Mouse (Mus musculus) small intestine, adult 2 months (tissue): ENCODE results near the gene Tbck. TPM values are rescaled to one million over a fixed set of nuclear protein-coding genes. Genes with fewer than 3 reads are reported as not detected.

Experiments
- H3K27ac ChIP-seq: fragments of 200-500 bp; 2 replicates; pipeline ENCODE4 v1.5.1; 2012; ENCODE audit warnings: low read depth, low read length, control low read depth, inconsistent platforms; ENCODE audit not compliant: insufficient read depth
- H3K27me3 ChIP-seq: fragments of 200-500 bp; 2 replicates; pipeline ENCODE4 v1.6.1; 2012; ENCODE audit warnings: mild to moderate bottlenecking, moderate library complexity, low read length, inconsistent platforms; ENCODE audit not compliant: control insufficient read depth, insufficient read depth
- H3K36me3 ChIP-seq: fragments of 200-500 bp; 2 replicates; pipeline ENCODE4 v1.6.1; 2012; ENCODE audit warnings: mild to moderate bottlenecking, low read length, control low read depth, inconsistent platforms; ENCODE audit not compliant: control insufficient read depth, insufficient read depth
- H3K4me1 ChIP-seq: fragments of 200-500 bp; 2 replicates; pipeline ENCODE4 v1.6.1; 2012; ENCODE audit warnings: low read length, inconsistent platforms, mixed read lengths; ENCODE audit not compliant: control insufficient read depth, insufficient read depth, insufficient read length
- H3K4me3 ChIP-seq: fragments of 200-500 bp; 2 replicates; pipeline ENCODE4 v1.5.1; 2012; ENCODE audit warnings: low read depth, mild to moderate bottlenecking, control low read depth, inconsistent platforms, low read length, moderate library complexity
- CTCF ChIP-seq: fragments of 200-500 bp; IDR thresholded peaks from 2 replicates; pipeline ENCODE4 v1.5.1; 2012; ENCODE audit warnings: low read depth, mild to moderate bottlenecking, control low read depth, inconsistent platforms, low read length, moderate library complexity, mixed read lengths; ENCODE audit not compliant: insufficient replicate concordance, insufficient read length; ENCODE audit errors: extremely low read depth
- POLR2A ChIP-seq: fragments of 200-500 bp; IDR thresholded peaks from 2 replicates; pipeline ENCODE4 v1.6.1; 2012; ENCODE audit warnings: low read depth, mild to moderate bottlenecking, control low read depth, inconsistent platforms, low read length, moderate library complexity
- WGBS: fragments of 180-500 bp; shearing (Covaris S2); methylation state at CpG from one replicate; pipeline ENCODE4 v1.1.7; 2018; 5-methylcytosine and 5-hydroxymethylcytosine counted together
- polyA plus RNA-seq: library from polyadenylated mRNA; depleted of rRNA; stranded (reverse); fragments of >200 nt; gene quantifications from 2 replicates; pipeline ENCODE4 v1.2.3, GENCODE M21; 2012

Tbck gene
- polyA plus RNA-seq, 1 experiment = 2.7 TPM

- 91% methylated on average over 16 of the region's 16 CpGs for WGBS
- Histone ChIP-seq H3K4me1 (no peaks in the 10 kb centered on the region), H3K27ac (no peak overlapping the region), H3K27me3 (no peaks in the 10 kb centered on the region), H3K4me3 (no peak overlapping the region), H3K36me3 (peaks cover 4% of the 10 kb centered on the region; the same call in 1 of the 2 replicates)
- TF ChIP-seq CTCF (no peak), POLR2A (no peak)
Observed at GRCm38 (mm10) chr3:132831179-132831873, 147.4 kb downstream of the Tbck start.

- TF ChIP-seq CTCF (no peak), POLR2A (no peak)
- 74% methylated on average over 6 of the region's 6 CpGs for WGBS
- H3K27ac ChIP-seq = no peak overlapping the region
Observed at GRCm38 (mm10) chr3:132835118-132835794, 151.3 kb downstream of the Tbck start.

GRCm38 (mm10) chr3:132837134-132837533, 153.2 kb downstream of the Tbck start:
- H3K36me3 ChIP-seq = peaks cover 18% of the 10 kb centered on the region
- no peaks in the 10 kb centered on the region for H3K4me1 ChIP-seq
- no peak overlapping the region for H3K4me3 ChIP-seq
- no peaks in the 10 kb centered on the region for H3K27me3 ChIP-seq
- 91% methylated on average over 4 of the region's 4 CpGs for WGBS
- no peak overlapping the region for H3K27ac ChIP-seq
- TF ChIP-seq POLR2A = no peak
- no peak for TF ChIP-seq CTCF

More at GRCm38 (mm10) chr3:132835118-132835794, 151.3 kb downstream of the Tbck start:
- Histone ChIP-seq H3K4me1 (no peaks in the 10 kb centered on the region), H3K4me3 (no peak overlapping the region), H3K36me3 (peaks cover 18% of the 10 kb centered on the region), H3K27me3 (no peaks in the 10 kb centered on the region)

GRCm38 (mm10) chr3:132838656-132839417, 154.9 kb downstream of the Tbck start:
- Histone ChIP-seq H3K4me1 (no peaks in the 10 kb centered on the region), H3K4me3 (no peak overlapping the region), H3K27ac (no peak overlapping the region), H3K36me3 (peaks cover 18% of the 10 kb centered on the region), H3K27me3 (no peaks in the 10 kb centered on the region)
- WGBS = 93% methylated on average over 15 of the region's 15 CpGs
- TF ChIP-seq POLR2A = no peak
- TF ChIP-seq CTCF = no peak

- H3K27ac ChIP-seq = no peak overlapping the region
- no peaks in the 10 kb centered on the region for H3K4me1 ChIP-seq
- no peaks in the 10 kb centered on the region for H3K27me3 ChIP-seq
- H3K4me3 ChIP-seq = no peak overlapping the region
- peaks cover 18% of the 10 kb centered on the region for H3K36me3 ChIP-seq
- WGBS = 95% methylated on average over 8 of the region's 8 CpGs
- TF ChIP-seq POLR2A (no peak), CTCF (no peak)
Observed at GRCm38 (mm10) chr3:132839516-132839915, 155.6 kb downstream of the Tbck start.

GRCm38 (mm10) chr3:132842676-132843075, 158.7 kb downstream of the Tbck start:
- Histone ChIP-seq H3K36me3 (peaks cover 16% of the 10 kb centered on the region), H3K4me1 (no peaks in the 10 kb centered on the region), H3K27me3 (no peaks in the 10 kb centered on the region), H3K4me3 (no peak overlapping the region), H3K27ac (no peak overlapping the region)
- WGBS = 94% methylated on average over 6 of the region's 6 CpGs
- TF ChIP-seq POLR2A (no peak), CTCF (no peak)

GRCm38 (mm10) chr3:132849669-132850068, 165.7 kb downstream of the Tbck start:
- 82% methylated on average over 7 of the region's 7 CpGs for WGBS
- TF ChIP-seq POLR2A = no peak

More at GRCm38 (mm10) chr3:132849669-132850068, 165.7 kb downstream of the Tbck start:
- Histone ChIP-seq H3K36me3 (no peaks in the 10 kb centered on the region), H3K4me3 (no peak overlapping the region), H3K27ac (no peak overlapping the region), H3K4me1 (0 out of 2 replicates have a peak, but pooled peaks cover 3% of the 10 kb centered on the region), H3K27me3 (no peaks in the 10 kb centered on the region)
